Mouse (Mus musculus) lung, postnatal 36 days (tissue): Measurements from ENCODE around the gene Ccdc34.

ENCODE experiments used
- DNase-seq: peaks from one replicate; pipeline ENCODE4 v3.0.0; 2022; ENCODE audit warnings: mixed read lengths

Ccdc34 gene

DNA sequence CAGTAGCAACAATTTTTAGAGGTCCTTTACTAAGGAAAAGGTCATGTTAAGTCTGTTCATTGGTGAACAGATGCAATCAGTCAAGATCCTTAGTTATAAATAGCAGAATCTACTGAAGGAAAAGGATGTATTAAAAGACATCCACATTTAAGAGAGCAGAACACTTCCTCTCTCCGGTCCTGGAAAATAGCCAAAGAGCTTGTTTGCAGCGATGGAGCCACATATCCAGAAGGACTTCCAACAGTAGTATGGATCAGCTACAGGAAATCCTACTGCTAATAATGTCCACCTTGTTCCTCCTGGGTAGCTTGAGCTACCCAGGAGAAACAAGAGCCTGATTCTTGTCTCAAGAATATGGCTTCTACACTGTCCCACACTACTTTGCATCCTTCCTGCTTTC lies 205.2 kb downstream of the Ccdc34 start:
- no peak for DNase-seq
